ENCODE assay signal across 15 mouse cellular contexts in genomic region chr8:120411059-120411458, GRCm38 (mm10).
A peak's percentile ranks its signal among the peaks of the same experiment; 100 is the strongest.
DNase-seq lines count a peak whose midpoint lies in the region; ATAC-seq lines count a peak whose summit lies in the region.
"Had no signal": no experiment of that assay in that cellular context is flagged by ENCODE, and none has a peak within 500 bp of the region (broad histone marks: within the 10 kb centered on the region; RNA-seq: fewer than 3 reads in every experiment).

No protein-coding gene starts in this region.

- H3K36me3 ChIP-seq in neural tube, embryonic 11.5 days (ENCODE audit: control insufficient read depth, insufficient read depth, low read length), result no peaks in the 10 kb centered on the region
- H3K36me3 ChIP-seq in hindbrain, embryonic 13.5 days, result no peaks in the 10 kb centered on the region
- no peaks in the 10 kb centered on the region for H3K36me3 ChIP-seq in midbrain, embryonic 13.5 days
- H3K36me3 ChIP-seq: embryonic facial prominence, embryonic 12.5 days had no signal

- H3K4me3 ChIP-seq in neural tube, embryonic 11.5 days (ENCODE audit: low read depth, low read length), result no peak overlapping the region
- H3K4me3 ChIP-seq in hindbrain, embryonic 13.5 days, result no peak overlapping the region
- no peak overlapping the region for H3K4me3 ChIP-seq in midbrain, embryonic 13.5 days (replicated peaks)
- H3K4me3 ChIP-seq: embryonic facial prominence, embryonic 12.5 days had no signal

- WGBS in neural tube, embryonic 11.5 days, result 53% methylated on average over 14 of the region's 14 CpGs
- WGBS in hindbrain, embryonic 13.5 days, result 23% methylated on average over 14 of the region's 14 CpGs
- WGBS in midbrain, embryonic 13.5 days, result 23% methylated on average over 14 of the region's 14 CpGs

- no peaks in the 10 kb centered on the region for H3K9me3 ChIP-seq in neural tube, embryonic 11.5 days (ENCODE audit: control insufficient read depth, low read length)
- no peaks in the 10 kb centered on the region for H3K9me3 ChIP-seq in hindbrain, embryonic 13.5 days
- no peaks in the 10 kb centered on the region for H3K9me3 ChIP-seq in midbrain, embryonic 13.5 days
- H3K9me3 ChIP-seq: embryonic facial prominence, embryonic 12.5 days had no signal

- ATAC-seq in neural tube, embryonic 11.5 days (ENCODE audit: insufficient read depth, low FRiP score, low TSS enrichment), result no peak
- ATAC-seq in hindbrain, embryonic 13.5 days (ENCODE audit: low FRiP score), result no peak
- no peak for ATAC-seq in midbrain, embryonic 13.5 days
- ATAC-seq: inflammation-experienced regulatory T-cells, adult 6 months had no signal

- peak overlapping the region; percentile 0; the same call in 1 of the 2 replicates for H3K27ac ChIP-seq in neural tube, embryonic 11.5 days (ENCODE audit: low read depth, low read length)
- peak overlapping the region; percentile 88 for H3K27ac ChIP-seq in hindbrain, embryonic 13.5 days
- H3K27ac ChIP-seq in midbrain, embryonic 13.5 days, result peak overlapping the region; percentile 68
- H3K27ac ChIP-seq: embryonic facial prominence, embryonic 12.5 days; liver, embryonic 14.5 days; stomach, postnatal 0 days had no signal

- H3K27me3 ChIP-seq in neural tube, embryonic 11.5 days (ENCODE audit: control insufficient read depth, insufficient read depth, low read length), result no peaks in the 10 kb centered on the region
- peaks cover 14% of the 10 kb centered on the region; the same call in 1 of the 2 replicates for H3K27me3 ChIP-seq in hindbrain, embryonic 13.5 days
- peaks cover 24% of the 10 kb centered on the region; the same call in 1 of the 2 replicates for H3K27me3 ChIP-seq in midbrain, embryonic 13.5 days
- H3K27me3 ChIP-seq: embryonic facial prominence, embryonic 12.5 days had no signal

- H3K4me1 ChIP-seq in neural tube, embryonic 11.5 days (ENCODE audit: control insufficient read depth, insufficient read depth, low read length), result peaks cover 92% of the 10 kb centered on the region
- peaks cover 99% of the 10 kb centered on the region for H3K4me1 ChIP-seq in hindbrain, embryonic 13.5 days (replicated peaks)
- peaks cover 97% of the 10 kb centered on the region for H3K4me1 ChIP-seq in midbrain, embryonic 13.5 days (replicated peaks)

- no peak overlapping the region for H3K9ac ChIP-seq in neural tube, embryonic 11.5 days (ENCODE audit: low read length)
- H3K9ac ChIP-seq in hindbrain, embryonic 13.5 days, result peak overlapping the region; percentile 31
- peak overlapping the region; percentile 41; the same call in 1 of the 2 replicates for H3K9ac ChIP-seq in midbrain, embryonic 13.5 days (replicated peaks)
- H3K9ac ChIP-seq: embryonic facial prominence, embryonic 12.5 days; liver, embryonic 14.5 days had no signal

- no peak overlapping the region for H3K4me2 ChIP-seq in neural tube, embryonic 11.5 days (ENCODE audit: low read depth)
- no peak overlapping the region for H3K4me2 ChIP-seq in hindbrain, embryonic 13.5 days
- H3K4me2 ChIP-seq in midbrain, embryonic 13.5 days (replicated peaks), result no peak overlapping the region
- H3K4me2 ChIP-seq: embryonic facial prominence, embryonic 12.5 days had no signal

- DNase-seq in neural tube, embryonic 11.5 days (ENCODE audit: low spot score), result no peak
- no peak for DNase-seq in neural tube, embryonic 10.5 days (ENCODE audit: extremely low spot score, low spot score)
- DNase-seq in c-Kit-positive CD71-positive TER-119-positive erythroid progenitor cells, embryonic 14.5 days (ENCODE audit: low spot score), result no peak
- DNase-seq in kidney, adult 11 months, result no peak
- DNase-seq in testis, postnatal 14 days (ENCODE audit: low spot score), result no peak
- DNase-seq: adrenal gland, postnatal 14 days; B cell, adult 2 months; kidney, postnatal 10 days; thymus, postnatal 4 days had no signal

Comparison
In these comparisons a context has a peak if more than half of its experiments do, and no peak if none do; other contexts are left out.
1. H3K27ac ChIP-seq: peak in every context shown above with its lines; median percentile 88 in hindbrain, embryonic 13.5 days; 68 in midbrain, embryonic 13.5 days; 0 in neural tube, embryonic 11.5 days.